Mouse (Mus musculus): ENCODE results near the gene Mrpl9. TPM values are rescaled to one million over a fixed set of nuclear protein-coding genes. Genes with fewer than 3 reads are reported as not detected.

Gene Mrpl9
- polyA plus RNA-seq (2014; fragmentation: Nextera tagmentation; extraction: Ambion mirVana), result 63.8 and 66.0 TPM in 2 replicates

GRCm38 (mm10) chr3:94442951-94443596, at the start of gene Mrpl9:
Gene Mrpl9, plus strand, starts transcription at chr3:94443318.
- no peaks in the 10 kb centered on the region for H3K27me3 ChIP-seq (ENCODE audit: control insufficient read depth, insufficient read depth, low read length)
- DNase-seq (ENCODE audit: low spot score) (peak; percentile 96), ATAC-seq (replicated peaks; ENCODE audit: insufficient number of reproducible peaks, low FRiP score, low TSS enrichment, low read depth) (peak; percentile 98)
- H3K4me3 ChIP-seq (ENCODE audit: low read depth, low read length), result peak within 1 kb of the TSS; percentile 91
- peak within 1 kb of the TSS; percentile 83 for H3K4me2 ChIP-seq (ENCODE audit: low read depth, low read length)
- H3K36me3 ChIP-seq (replicated peaks; ENCODE audit: control insufficient read depth, insufficient read depth, low read depth, low read length), result peaks cover 7% of the 10 kb centered on the region
- H3K27ac ChIP-seq (replicated peaks; ENCODE audit: low read depth, low read length), result no peak within 1 kb of the TSS; the same call in 1 of the 2 replicates
- H3K9me3 ChIP-seq (replicated peaks; ENCODE audit: control insufficient read depth, low read length), result no peaks in the 10 kb centered on the region
- peak within 1 kb of the TSS; percentile 89 for H3K9ac ChIP-seq (replicated peaks; ENCODE audit: low read length)
- WGBS, result under 1% methylated on average over 37 of the region's 39 CpGs
- H3K4me1 ChIP-seq (ENCODE audit: control insufficient read depth, insufficient read depth, low read length), result no peaks in the 10 kb centered on the region

- DNase-seq (ENCODE audit: low spot score) (no peak), ATAC-seq (replicated peaks; ENCODE audit: insufficient number of reproducible peaks, low FRiP score, low TSS enrichment, low read depth) (no peak)
- Histone ChIP-seq H3K4me1 (ENCODE audit: control insufficient read depth, insufficient read depth, low read length) (no peaks in the 10 kb centered on the region), H3K27me3 (ENCODE audit: control insufficient read depth, insufficient read depth, low read length) (peaks cover 4% of the 10 kb centered on the region), H3K9ac (replicated peaks; ENCODE audit: low read length) (no peak overlapping the region), H3K4me3 (ENCODE audit: low read depth, low read length) (no peak overlapping the region), H3K36me3 (replicated peaks; ENCODE audit: control insufficient read depth, insufficient read depth, low read depth, low read length) (no peaks in the 10 kb centered on the region), H3K4me2 (ENCODE audit: low read depth, low read length) (no peak overlapping the region), H3K27ac (replicated peaks; ENCODE audit: low read depth, low read length) (no peak overlapping the region), H3K9me3 (replicated peaks; ENCODE audit: control insufficient read depth, low read length) (no peaks in the 10 kb centered on the region)
- 69% methylated on average over 1 of the region's 1 CpGs for WGBS
Observed at GRCm38 (mm10) chr3:94396336-94396735, 46.8 kb upstream of the Mrpl9 start.

- Histone ChIP-seq H3K27ac (replicated peaks; ENCODE audit: low read depth, low read length) (no peak overlapping the region), H3K4me3 (ENCODE audit: low read depth, low read length) (no peak overlapping the region), H3K27me3 (ENCODE audit: control insufficient read depth, insufficient read depth, low read length) (peaks cover 4% of the 10 kb centered on the region), H3K36me3 (replicated peaks; ENCODE audit: control insufficient read depth, insufficient read depth, low read depth, low read length) (no peaks in the 10 kb centered on the region), H3K9me3 (replicated peaks; ENCODE audit: control insufficient read depth, low read length) (no peaks in the 10 kb centered on the region), H3K9ac (replicated peaks; ENCODE audit: low read length) (no peak overlapping the region), H3K4me1 (ENCODE audit: control insufficient read depth, insufficient read depth, low read length) (no peaks in the 10 kb centered on the region), H3K4me2 (ENCODE audit: low read depth, low read length) (no peak overlapping the region)
- WGBS, result 82% methylated on average over 4 of the region's 4 CpGs
- ATAC-seq (replicated peaks; ENCODE audit: insufficient number of reproducible peaks, low FRiP score, low TSS enrichment, low read depth) (no peak), DNase-seq (ENCODE audit: low spot score) (no peak)
Observed at GRCm38 (mm10) chr3:94396851-94397250, 46.3 kb upstream of the Mrpl9 start.

GRCm38 (mm10) chr3:94398217-94398616, 44.9 kb upstream of the Mrpl9 start, which contains the start of gene Lingo4:
Gene Lingo4, plus strand, starts transcription at chr3:94398517.
- Histone ChIP-seq H3K27ac (replicated peaks; ENCODE audit: low read depth, low read length) (no peak within 1 kb of the TSS), H3K4me3 (ENCODE audit: low read depth, low read length) (0 out of 2 replicates have a peak within 1 kb of the TSS, but pooled peaks have one; percentile 9), H3K36me3 (replicated peaks; ENCODE audit: control insufficient read depth, insufficient read depth, low read depth, low read length) (no peaks in the 10 kb centered on the region), H3K9me3 (replicated peaks; ENCODE audit: control insufficient read depth, low read length) (no peaks in the 10 kb centered on the region), H3K9ac (replicated peaks; ENCODE audit: low read length) (peak within 1 kb of the TSS; percentile 11; the same call in 1 of the 2 replicates), H3K27me3 (ENCODE audit: control insufficient read depth, insufficient read depth, low read length) (peaks cover 4% of the 10 kb centered on the region), H3K4me2 (ENCODE audit: low read depth, low read length) (peak within 1 kb of the TSS; percentile 31), H3K4me1 (ENCODE audit: control insufficient read depth, insufficient read depth, low read length) (no peaks in the 10 kb centered on the region)
- WGBS, result 76% methylated on average over 6 of the region's 6 CpGs
- ATAC-seq (replicated peaks; ENCODE audit: insufficient number of reproducible peaks, low FRiP score, low TSS enrichment, low read depth), result no peak
- no peak for DNase-seq (ENCODE audit: low spot score)

- ATAC-seq (replicated peaks; ENCODE audit: insufficient number of reproducible peaks, low FRiP score, low TSS enrichment, low read depth), result peak; percentile 35
- Histone ChIP-seq H3K9me3 (replicated peaks; ENCODE audit: control insufficient read depth, low read length) (no peaks in the 10 kb centered on the region), H3K9ac (replicated peaks; ENCODE audit: low read length) (peak overlapping the region; percentile 11; the same call in 1 of the 2 replicates), H3K27ac (replicated peaks; ENCODE audit: low read depth, low read length) (no peak overlapping the region), H3K36me3 (replicated peaks; ENCODE audit: control insufficient read depth, insufficient read depth, low read depth, low read length) (no peaks in the 10 kb centered on the region), H3K4me3 (ENCODE audit: low read depth, low read length) (0 out of 2 replicates have a peak overlapping the region, but pooled peaks have one; percentile 9), H3K27me3 (ENCODE audit: control insufficient read depth, insufficient read depth, low read length) (peaks cover 4% of the 10 kb centered on the region), H3K4me2 (ENCODE audit: low read depth, low read length) (peak overlapping the region; percentile 31), H3K4me1 (ENCODE audit: control insufficient read depth, insufficient read depth, low read length) (no peaks in the 10 kb centered on the region)
- WGBS, result under 1% methylated on average over 20 of the region's 20 CpGs
- peak; percentile 61 for DNase-seq (ENCODE audit: low spot score)
Observed at GRCm38 (mm10) chr3:94398943-94399481, 44.1 kb upstream of the Mrpl9 start.

- Histone ChIP-seq H3K36me3 (replicated peaks; ENCODE audit: control insufficient read depth, insufficient read depth, low read depth, low read length) (no peaks in the 10 kb centered on the region), H3K4me1 (ENCODE audit: control insufficient read depth, insufficient read depth, low read length) (peaks cover 2% of the 10 kb centered on the region; the same call in 1 of the 2 replicates), H3K27me3 (ENCODE audit: control insufficient read depth, insufficient read depth, low read length) (peaks cover 4% of the 10 kb centered on the region), H3K9ac (replicated peaks; ENCODE audit: low read length) (no peak overlapping the region), H3K9me3 (replicated peaks; ENCODE audit: control insufficient read depth, low read length) (no peaks in the 10 kb centered on the region), H3K4me3 (ENCODE audit: low read depth, low read length) (no peak overlapping the region), H3K27ac (replicated peaks; ENCODE audit: low read depth, low read length) (no peak overlapping the region), H3K4me2 (ENCODE audit: low read depth, low read length) (no peak overlapping the region)
- WGBS, result 20% methylated on average over 5 of the region's 5 CpGs
- DNase-seq (ENCODE audit: low spot score), result no peak
- ATAC-seq (replicated peaks; ENCODE audit: insufficient number of reproducible peaks, low FRiP score, low TSS enrichment, low read depth), result no peak; the same call in 1 of the 2 replicates
Observed at GRCm38 (mm10) chr3:94399663-94400310, 43.3 kb upstream of the Mrpl9 start.

GRCm38 (mm10) chr3:94402451-94402850, 40.7 kb upstream of the Mrpl9 start:
- no peak overlapping the region for H3K4me3 ChIP-seq (ENCODE audit: low read depth, low read length)
- H3K36me3 ChIP-seq (replicated peaks; ENCODE audit: control insufficient read depth, insufficient read depth, low read depth, low read length), result no peaks in the 10 kb centered on the region
- no peaks in the 10 kb centered on the region for H3K9me3 ChIP-seq (replicated peaks; ENCODE audit: control insufficient read depth, low read length)
- no peak overlapping the region for H3K9ac ChIP-seq (replicated peaks; ENCODE audit: low read length)
- ATAC-seq (replicated peaks; ENCODE audit: insufficient number of reproducible peaks, low FRiP score, low TSS enrichment, low read depth) (no peak), DNase-seq (ENCODE audit: low spot score) (no peak)
- WGBS, result 59% methylated on average over 8 of the region's 8 CpGs
- peaks cover 2% of the 10 kb centered on the region; the same call in 1 of the 2 replicates for H3K4me1 ChIP-seq (ENCODE audit: control insufficient read depth, insufficient read depth, low read length)
- H3K27me3 ChIP-seq (ENCODE audit: control insufficient read depth, insufficient read depth, low read length), result peaks cover 4% of the 10 kb centered on the region
- H3K27ac ChIP-seq (replicated peaks; ENCODE audit: low read depth, low read length), result no peak overlapping the region
- H3K4me2 ChIP-seq (ENCODE audit: low read depth, low read length), result no peak overlapping the region

All from embryonic facial prominence, embryonic 11.5 days (tissue).